In genomic region chr14:107080407-107080806, GRCm38 (mm10) we compare ENCODE assay signal across 25 mouse cellular contexts.
"Had no signal": no experiment of that assay in that cellular context is flagged by ENCODE, and none has a peak within 500 bp of the region (broad histone marks: within the 10 kb centered on the region; RNA-seq: fewer than 3 reads in every experiment).

No protein-coding gene starts in this region.

- H3K9me3 ChIP-seq: heart, embryonic 13.5 days; heart, embryonic 15.5 days; hindbrain, embryonic 12.5 days; limb, embryonic 10.5 days; limb, embryonic 12.5 days; liver, embryonic 13.5 days had no signal

- DNase-seq: gastrocnemius, adult 2 months; gastrocnemius, postnatal 10 days; gastrocnemius, postnatal 25 days; heart, adult 2 months; heart, postnatal 14 days; heart, postnatal 36 days; kidney, adult 18-20 months; kidney, adult 8-10 months; kidney, postnatal 10 days; kidney, postnatal 25 days; kidney, postnatal 4 days; liver; liver, embryonic 13.5 days had no signal

- ATAC-seq: hindbrain, embryonic 16.5 days; intestine, postnatal 0 days had no signal

- H3K36me3 ChIP-seq: heart, embryonic 13.5 days; heart, embryonic 15.5 days; hindbrain, embryonic 12.5 days; limb, embryonic 10.5 days; limb, embryonic 12.5 days; liver, embryonic 13.5 days had no signal

- H3K4me3 ChIP-seq: gastrocnemius, adult 2 months; heart, adult 2 months; heart, embryonic 13.5 days; heart, embryonic 15.5 days; hindbrain, embryonic 12.5 days; layer of hippocampus, adult 2 months; left cerebral cortex, adult 2 months; limb, embryonic 10.5 days; limb, embryonic 12.5 days; liver, embryonic 13.5 days had no signal

- H3K9ac ChIP-seq: heart, embryonic 13.5 days; heart, embryonic 15.5 days; hindbrain, embryonic 12.5 days; hindbrain, embryonic 14.5 days; limb, embryonic 12.5 days; liver, embryonic 13.5 days had no signal

- H3K4me2 ChIP-seq: heart, embryonic 11.5 days; heart, embryonic 13.5 days; heart, embryonic 15.5 days; hindbrain, embryonic 12.5 days; hindbrain, embryonic 14.5 days; limb, embryonic 12.5 days; liver, embryonic 11.5 days; liver, embryonic 13.5 days had no signal

- H3K4me1 ChIP-seq: heart, embryonic 13.5 days; heart, embryonic 15.5 days; hindbrain, embryonic 12.5 days; limb, embryonic 10.5 days; limb, embryonic 12.5 days; liver, embryonic 13.5 days had no signal

- H3K27ac ChIP-seq: gastrocnemius, adult 2 months; heart, adult 2 months; heart, embryonic 13.5 days; heart, embryonic 15.5 days; hindbrain, embryonic 12.5 days; hindbrain, embryonic 14.5 days; layer of hippocampus, adult 2 months; left cerebral cortex, adult 2 months; limb, embryonic 10.5 days; limb, embryonic 12.5 days; liver, embryonic 13.5 days had no signal

- H3K27me3 ChIP-seq: heart, embryonic 13.5 days; heart, embryonic 15.5 days; hindbrain, embryonic 12.5 days; limb, embryonic 12.5 days; liver, embryonic 13.5 days had no signal
